Mouse (Mus musculus): ENCODE results near the gene Wfdc8.

Wfdc8 gene

GRCm38 (mm10) chr2:164563339-164564038 is 49.9 kb downstream of the Wfdc8 start:
- in situ Hi-C loops (cut with MboI, MseI), result no loop called here

DNA sequence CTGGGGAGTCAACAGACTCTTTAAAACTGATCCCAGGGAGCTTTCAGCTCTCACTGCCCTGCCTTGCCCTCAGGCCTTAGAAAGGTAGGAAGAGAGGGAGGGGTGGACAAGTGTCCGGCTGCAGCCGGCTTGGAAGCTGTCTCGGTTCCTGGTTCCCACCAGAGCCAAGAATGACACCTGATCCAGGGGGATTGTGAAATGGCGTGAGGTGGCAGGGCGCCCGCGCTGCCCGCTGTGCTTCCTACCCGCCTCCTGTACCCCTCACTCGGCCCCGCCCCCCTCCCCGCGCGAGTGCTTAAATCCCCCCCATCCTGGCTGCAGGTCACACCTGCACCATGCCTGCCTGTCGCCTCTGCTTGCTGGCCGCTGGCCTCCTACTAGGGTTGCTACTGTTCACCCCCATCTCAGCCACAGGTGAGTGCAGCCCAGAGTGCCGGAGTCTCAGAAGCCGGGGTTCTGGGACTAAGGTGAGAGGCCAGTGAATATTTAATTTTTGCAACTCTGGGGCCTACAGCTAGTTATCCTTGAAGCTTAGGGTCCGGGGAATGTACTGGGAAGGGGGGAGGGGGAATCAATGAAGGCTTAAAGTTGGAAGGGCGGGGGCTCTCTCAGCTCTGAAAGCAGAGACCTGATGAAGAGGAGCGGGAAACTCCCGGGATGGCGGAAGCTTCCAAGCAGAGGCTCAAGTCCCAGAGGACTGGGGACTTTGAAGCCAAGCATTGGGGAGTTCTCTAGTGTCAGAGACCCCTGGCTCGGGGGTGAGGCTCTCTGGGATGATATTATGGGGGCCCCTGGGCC is 50.8 kb downstream of the Wfdc8 start, which contains the start of gene Wfdc2:
TSS of gene Wfdc2 (plus strand) at position 23 of the 798 bp plus-strand sequence.
- in situ Hi-C loops (cut with MboI, MseI), result no loop called here

DNA sequence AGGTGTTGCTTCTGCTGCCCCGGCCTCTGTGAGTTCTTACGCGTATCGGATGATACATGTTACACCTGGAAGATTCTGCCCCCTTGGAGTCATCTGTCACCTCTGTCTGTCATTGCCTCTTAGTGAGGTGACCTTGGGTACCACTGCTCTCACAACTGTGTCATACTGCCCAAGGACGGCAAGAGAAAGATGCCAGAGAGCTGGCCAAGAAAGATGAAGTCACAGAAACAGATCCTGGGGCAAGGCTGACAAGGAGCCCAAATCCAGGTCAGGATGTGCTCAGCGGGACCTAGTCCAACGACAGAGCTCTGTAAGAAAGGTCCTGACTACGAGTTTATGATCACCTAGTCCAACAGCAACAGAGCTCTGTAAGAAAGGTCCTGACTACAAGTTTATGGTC is 53.3 kb downstream of the Wfdc8 start:
- in situ Hi-C loops (cut with MboI, MseI), result no loop called here

- in situ Hi-C loops (cut with MboI, MseI), result no loop called here
These were observed 54.3 kb downstream of the Wfdc8 start for GRCm38 (mm10) chr2:164558991-164559645.

GRCm38 (mm10) chr2:164558426-164558825 is 55.0 kb downstream of the Wfdc8 start:
- in situ Hi-C loops (cut with MboI, MseI), result no loop called here

DNA sequence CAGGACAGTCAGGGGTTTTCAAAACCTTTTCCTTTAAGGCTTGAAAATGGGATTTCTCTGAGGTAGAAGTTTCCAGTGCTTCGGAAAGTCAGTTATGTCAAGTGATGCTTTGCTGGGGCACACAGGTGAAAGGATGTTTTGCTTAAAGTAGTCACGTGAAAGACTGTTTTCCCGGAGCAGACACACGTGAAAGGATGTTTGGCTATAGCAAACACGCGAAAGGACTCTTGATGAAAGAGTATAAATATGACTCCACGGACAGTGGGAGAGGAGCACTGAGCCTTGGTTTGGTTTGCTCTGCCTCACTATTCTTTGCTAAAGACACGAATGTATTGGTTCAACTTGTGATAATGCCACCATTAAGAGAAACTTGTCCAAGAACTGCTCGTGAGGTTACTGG is 61.9 kb downstream of the Wfdc8 start:
- in situ Hi-C loops (cut with MboI, MseI), result no loop called here

GRCm38 (mm10) chr2:164550895-164551269 is 62.5 kb downstream of the Wfdc8 start:
- in situ Hi-C loops (cut with MboI, MseI), result no loop called here

- in situ Hi-C loops (cut with MboI, MseI), result no loop called here
These were observed 63.2 kb downstream of the Wfdc8 start for GRCm38 (mm10) chr2:164549963-164550894.

- in situ Hi-C loops (cut with MboI, MseI), result no loop called here
These were observed 64.1 kb downstream of the Wfdc8 start for GRCm38 (mm10) chr2:164549338-164549737.
